Mouse (Mus musculus) CH12.LX (cell line): Measurements from ENCODE around the gene Saa1. TPM values are rescaled to one million over a fixed set of nuclear protein-coding genes. Genes with fewer than 3 reads are reported as not detected.

ENCODE experiments used
- DNase-seq: peaks from one replicate; pipeline ENCODE4 v3.0.0-alpha.2; 2013; ENCODE audit errors: extremely low read depth
- H3K27ac ChIP-seq: 2 replicates; pipeline ENCODE4 v1.5.1; 2012; ENCODE audit warnings: low read depth, mild to moderate bottlenecking, control low read depth, moderate library complexity; ENCODE audit not compliant: insufficient read depth
- H3K27me3 ChIP-seq: replicated peaks from 2 replicates; pipeline ENCODE3; 2012; ENCODE audit warnings: inconsistent platforms
- H3K36me3 ChIP-seq, 2 experiments: replicated peaks in 1 of 2; 2 replicates each; pipeline versions ENCODE3 to v1.6.1; 2012; ENCODE audit warnings: inconsistent platforms in 1 of 2, low read length in 1 of 2, mild to moderate bottlenecking in 1 of 2, mixed read lengths in 1 of 2, moderate library complexity in 1 of 2; ENCODE audit not compliant: control insufficient read depth in 1 of 2, insufficient read depth in 1 of 2
- H3K4me1 ChIP-seq, 2 experiments: 2 replicates each; pipeline ENCODE4 v1.6.1; 2012; ENCODE audit warnings: inconsistent platforms in 1 of 2, moderate library complexity in 1 of 2; ENCODE audit not compliant: insufficient read depth in 2 of 2, control insufficient read depth in 1 of 2
- H3K4me2 ChIP-seq: 2 replicates; pipeline ENCODE4 v1.6.1; 2012; ENCODE audit warnings: low read depth, mild to moderate bottlenecking, control low read depth; ENCODE audit not compliant: poor library complexity, insufficient read depth, severe bottlenecking
- H3K4me3 ChIP-seq, 3 experiments: fragments of 150-350 bp in 1 of 3; sonication (generic) in 1 of 3; replicated peaks in 1 of 3; 2 replicates each; pipeline versions ENCODE3 to v1.5.1; 2011 to 2012; ENCODE audit warnings: low read depth in 2 of 3, low read length in 2 of 3, mild to moderate bottlenecking in 2 of 3, moderate library complexity in 2 of 3, control low read depth in 1 of 3, improper control_type of control experiment in 1 of 3, inconsistent platforms in 1 of 3, mixed read lengths in 1 of 3; ENCODE audit not compliant: poor library complexity in 1 of 3
- H3K79me2 ChIP-seq: replicated peaks from 2 replicates; pipeline ENCODE4 v1.6.1; 2012; ENCODE audit warnings: mild to moderate bottlenecking, moderate library complexity; ENCODE audit not compliant: control insufficient read depth, poor library complexity, insufficient read depth, severe bottlenecking; ENCODE audit errors: extremely low read depth
- H3K9ac ChIP-seq: 2 replicates; pipeline ENCODE4 v1.6.1; 2012; ENCODE audit warnings: low read depth, mild to moderate bottlenecking, control low read depth, moderate library complexity; ENCODE audit not compliant: insufficient read depth
- H3K9me3 ChIP-seq: replicated peaks from 2 replicates; pipeline ENCODE3; 2012; ENCODE audit warnings: low read length, inconsistent platforms, mixed read lengths
- CHD1 ChIP-seq: IDR thresholded peaks from 2 replicates; pipeline ENCODE4 v1.6.1; 2012; ENCODE audit warnings: low read depth, low read length, improper control_type of control experiment, inconsistent platforms
- CTCF ChIP-seq, 2 experiments: IDR thresholded peaks in 1 of 2; conservative IDR thresholded peaks in 1 of 2; 2 replicates each; pipeline ENCODE4 v1.5.1; 2011 to 2012; ENCODE audit warnings: low read depth in 2 of 2, low read length in 2 of 2, improper control_type of control experiment in 1 of 2, inconsistent platforms in 1 of 2, mild to moderate bottlenecking in 1 of 2, moderate library complexity in 1 of 2
- E2F4 ChIP-seq: IDR thresholded peaks from 2 replicates; pipeline ENCODE4 v1.6.1; 2011; ENCODE audit warnings: low read depth, low read length, improper control_type of control experiment; ENCODE audit not compliant: insufficient replicate concordance
- EP300 ChIP-seq: IDR thresholded peaks from 2 replicates; pipeline ENCODE4 v1.6.1; 2011; ENCODE audit warnings: low read length, improper control_type of control experiment
- GABPA ChIP-seq: IDR thresholded peaks from 2 replicates; pipeline ENCODE4 v1.6.1; 2012; ENCODE audit warnings: low read depth, low read length, improper control_type of control experiment, inconsistent platforms; ENCODE audit not compliant: insufficient replicate concordance
- HCFC1 ChIP-seq: IDR thresholded peaks from 2 replicates; pipeline ENCODE4 v1.6.1; 2012; ENCODE audit warnings: low read depth, mild to moderate bottlenecking, inconsistent platforms, low read length, improper control_type of control experiment
- KAT2A ChIP-seq: IDR thresholded peaks from 2 replicates; pipeline ENCODE4 v1.6.1; 2012; ENCODE audit warnings: low read length, improper control_type of control experiment, inconsistent platforms; ENCODE audit not compliant: insufficient replicate concordance
- MAZ ChIP-seq: IDR thresholded peaks from 2 replicates; pipeline ENCODE4 v1.6.1; 2012; ENCODE audit warnings: low read depth, mild to moderate bottlenecking, inconsistent platforms, low read length, improper control_type of control experiment, moderate library complexity
- MXI1 ChIP-seq: IDR thresholded peaks from 2 replicates; pipeline ENCODE4 v1.6.1; 2011; ENCODE audit warnings: mild to moderate bottlenecking, low read depth, low read length, improper control_type of control experiment
- MYC ChIP-seq: IDR thresholded peaks from 2 replicates; pipeline ENCODE4 v1.6.1; 2011; ENCODE audit warnings: low read depth, mild to moderate bottlenecking, improper control_type of control experiment, low read length
- NRF1 ChIP-seq: IDR thresholded peaks from 2 replicates; pipeline ENCODE4 v1.6.1; 2014; ENCODE audit warnings: low read depth, mild to moderate bottlenecking, inconsistent platforms, low read length, improper control_type of control experiment, moderate library complexity
- POLR2A ChIP-seq: IDR thresholded peaks from 2 replicates; pipeline ENCODE4 v1.6.1; 2011; ENCODE audit warnings: low read depth, mild to moderate bottlenecking, improper control_type of control experiment, low read length
- SIN3A ChIP-seq: IDR thresholded peaks from 2 replicates; pipeline ENCODE4 v1.6.1; 2012; ENCODE audit warnings: low read length, improper control_type of control experiment, inconsistent platforms
- UBTF ChIP-seq: IDR thresholded peaks from 2 replicates; pipeline ENCODE4 v1.6.1; 2012; ENCODE audit warnings: low read depth, mild to moderate bottlenecking, inconsistent platforms, low read length, improper control_type of control experiment, moderate library complexity
- USF1 ChIP-seq: IDR thresholded peaks from 2 replicates; pipeline ENCODE4 v1.6.1; 2014; ENCODE audit warnings: low read depth, mild to moderate bottlenecking, inconsistent platforms, low read length, improper control_type of control experiment
- ZC3H11A ChIP-seq: IDR thresholded peaks from 2 replicates; pipeline ENCODE4 v1.6.1; 2012; ENCODE audit warnings: low read depth, mild to moderate bottlenecking, inconsistent platforms, low read length, improper control_type of control experiment
- ZKSCAN1 ChIP-seq: IDR thresholded peaks from 2 replicates; pipeline ENCODE4 v1.6.1; 2012; ENCODE audit warnings: low read depth, inconsistent platforms, low read length, improper control_type of control experiment, borderline replicate concordance
- ZMIZ1 ChIP-seq: IDR thresholded peaks from 2 replicates; pipeline ENCODE4 v1.6.1; 2012; ENCODE audit warnings: low read depth, mild to moderate bottlenecking, inconsistent platforms, low read length, improper control_type of control experiment
- ZNF384 ChIP-seq: IDR thresholded peaks from 2 replicates; pipeline ENCODE4 v1.6.1; 2012; ENCODE audit warnings: low read depth, low read length, improper control_type of control experiment, inconsistent platforms
- dilution Hi-C: fragments of 300-500 bp; cut with MboI; formaldehyde crosslinking; loops from 2 replicates; pipeline ENCODE4 v1.14.3; 2020; ENCODE audit warnings: low sequenced_read_pairs; ENCODE audit not compliant: extremely low pct_unique_long_range_greater_than_20kb, extremely low pct_ligation_motif_present
- in situ Hi-C: fragments of 300-500 bp; cut with MboI; formaldehyde crosslinking; loops from 3 replicates; pipeline ENCODE4 v1.14.3; 2019; ENCODE audit warnings: low sequenced_read_pairs, low pct_ligation_motif_present, low pct_unique_long_range_greater_than_20kb, mixed read lengths
- polyA plus RNA-seq: library from polyadenylated mRNA; unstranded; fragments of >175 nt; gene quantifications from 2 replicates; pipeline ENCODE4 v1.2.1, GENCODE M21; 2012; ENCODE audit warnings: low read depth; ENCODE audit not compliant: insufficient read length
- total RNA-seq, 2 experiments: library from RNA; depleted of rRNA; stranded (reverse); fragments of 300-350 nt in 1 of 2; fragments of >200 nt in 1 of 2; gene quantifications; 2 replicates each; pipeline ENCODE4 v1.2.3; 2012 to 2014

The Saa1 gene
- total and polyA plus RNA-seq, 3 experiments: not detected

GRCm38 (mm10) chr7:46767371-46767770 is 24.6 kb upstream of the Saa1 start:
- peaks cover 49 to 87% of the 10 kb centered on the region in 2 experiments for H3K36me3 ChIP-seq

GRCm38 (mm10) chr7:46764672-46765071 is 21.9 kb upstream of the Saa1 start:
- dilution Hi-C loops: no loop called here
- TF ChIP-seq EP300 (no peak), ZNF384 (no peak), POLR2A (no peak), ZC3H11A (no peak), ZKSCAN1 (no peak), KAT2A (no peak), NRF1 (no peak), ZMIZ1 (no peak), MAZ (no peak), MYC (no peak), CTCF (conservative IDR thresholded peaks at IDR 0.05 in 1 of 2, IDR thresholded peaks at IDR 0.05 in 1 of 2; ENCODE audit: low read depth in 2 of 2, low read length in 2 of 2) (no peak), USF1 (no peak)
- Histone ChIP-seq H3K9ac (no peak overlapping the region), H3K36me3 (peaks cover 56 to 88% of the 10 kb centered on the region in 2 experiments), H3K9me3 (no peaks in the 10 kb centered on the region), H3K27me3 (no peaks in the 10 kb centered on the region), H3K27ac (no peak overlapping the region), H3K4me2 (no peak overlapping the region), H3K4me3 (no peak overlapping the region), H3K79me2 (no peaks in the 10 kb centered on the region), H3K4me1 (no peaks in the 10 kb centered on the region)
- DNase-seq: no peak
- in situ Hi-C loops: loop anchor here (5.0 kb wide), 1 partner anchor 52 kb away; the partner anchor contains the start of gene Saal1

More at GRCm38 (mm10) chr7:46767371-46767770, 24.6 kb upstream of the Saa1 start:
- in situ Hi-C loops: loop anchor here (5.0 kb wide), 1 partner anchor 55 kb away; the partner anchor contains the start of gene Saal1
- H3K4me1 ChIP-seq: no peaks in the 10 kb centered on the region
- DNase-seq: no peak
- H3K9me3 ChIP-seq: no peaks in the 10 kb centered on the region
- H3K27me3 ChIP-seq: no peaks in the 10 kb centered on the region
- no peak overlapping the region for H3K9ac ChIP-seq
- no peak overlapping the region for H3K27ac ChIP-seq
- no peak for TF ChIP-seq NRF1
- TF ChIP-seq MXI1: no peak
- no peak for TF ChIP-seq ZKSCAN1
- TF ChIP-seq ZC3H11A: no peak
- TF ChIP-seq CTCF (conservative IDR thresholded peaks at IDR 0.05 in 1 of 2, IDR thresholded peaks at IDR 0.05 in 1 of 2; ENCODE audit: low read depth in 2 of 2, low read length in 2 of 2): no peak
- TF ChIP-seq, all 38 proteins: peak for 0
- Histone ChIP-seq H3K4me2 (no peak overlapping the region), H3K79me2 (no peaks in the 10 kb centered on the region), H3K4me3 (no peak overlapping the region)
- dilution Hi-C loops: no loop called here

GRCm38 (mm10) chr7:46762601-46763000 is 19.8 kb upstream of the Saa1 start:
- Histone ChIP-seq H3K27me3 (no peaks in the 10 kb centered on the region), H3K4me3 (no peak overlapping the region), H3K79me2 (no peaks in the 10 kb centered on the region), H3K4me1 (no peaks in the 10 kb centered on the region), H3K9me3 (no peaks in the 10 kb centered on the region), H3K36me3 (peaks cover 41 to 83% of the 10 kb centered on the region in 2 experiments), H3K4me2 (no peak overlapping the region), H3K27ac (no peak overlapping the region), H3K9ac (no peak overlapping the region)
- no peak for DNase-seq
- in situ Hi-C loops: no loop called here
- no peak for TF ChIP-seq GABPA
- no peak for TF ChIP-seq HCFC1
- TF ChIP-seq UBTF: no peak
- TF ChIP-seq USF1: no peak
- TF ChIP-seq MYC: no peak
- no peak for TF ChIP-seq MAZ
- no peak for TF ChIP-seq SIN3A
- TF ChIP-seq CHD1: no peak
- TF ChIP-seq NRF1: no peak
- no peak for TF ChIP-seq E2F4
- dilution Hi-C loops: no loop called here
